ENCODE assay signal across 19 mouse cellular contexts in genomic region chr16:51916820-51917219, GRCm38 (mm10).
DNase-seq lines count a peak whose midpoint lies in the region; ATAC-seq and TF ChIP-seq lines count a peak whose summit lies in the region.
"Had no signal": no experiment of that assay in that cellular context is flagged by ENCODE, and none has a peak within 500 bp of the region (broad histone marks: within the 10 kb centered on the region; RNA-seq: fewer than 3 reads in every experiment).

No protein-coding gene starts in this region.

- ATAC-seq in forebrain, embryonic 16.5 days, result peak; percentile 62
- ATAC-seq in forebrain, embryonic 11.5 days (replicated peaks; ENCODE audit: low FRiP score), result no peak
- ATAC-seq in lung, embryonic 14.5 days (ENCODE audit: insufficient read depth), result no peak
- 0 out of 2 replicates have a peak, but pooled peaks have one; percentile 11 for ATAC-seq in hindbrain, embryonic 14.5 days (ENCODE audit: low FRiP score)
- ATAC-seq: intestine, postnatal 0 days had no signal

- H3K36me3 ChIP-seq in forebrain, embryonic 16.5 days (ENCODE audit: control insufficient read depth, insufficient read depth), result no peaks in the 10 kb centered on the region
- no peaks in the 10 kb centered on the region for H3K36me3 ChIP-seq in forebrain, embryonic 11.5 days (ENCODE audit: control insufficient read depth, insufficient read depth, low read length)
- no peaks in the 10 kb centered on the region for H3K36me3 ChIP-seq in lung, embryonic 14.5 days (ENCODE audit: insufficient read depth)
- no peaks in the 10 kb centered on the region for H3K36me3 ChIP-seq in hindbrain, embryonic 14.5 days (replicated peaks; ENCODE audit: control insufficient read depth, insufficient read depth)
- H3K36me3 ChIP-seq: limb, embryonic 12.5 days had no signal

- H3K9ac ChIP-seq in forebrain, embryonic 16.5 days (replicated peaks; ENCODE audit: low read depth, low read length), result no peak overlapping the region
- no peak overlapping the region for H3K9ac ChIP-seq in forebrain, embryonic 11.5 days (ENCODE audit: low read length)
- no peak overlapping the region for H3K9ac ChIP-seq in lung, embryonic 14.5 days
- H3K9ac ChIP-seq in hindbrain, embryonic 14.5 days, result no peak overlapping the region
- H3K9ac ChIP-seq: limb, embryonic 12.5 days had no signal

- TF ChIP-seq CTCF in lung, embryonic 14.5 days (IDR thresholded peaks at IDR 0.05; ENCODE audit: low read depth), result no peak
- TF ChIP-seq CTCF in lung, adult 2 months (IDR thresholded peaks at IDR 0.05; ENCODE audit: insufficient read depth, low read length), result no peak
- TF ChIP-seq CTCF in brain, embryonic 14.5 days (IDR thresholded peaks at IDR 0.05; ENCODE audit: borderline replicate concordance, extremely low read depth, insufficient read depth, insufficient read length), result no peak

- 44% methylated on average over 3 of the region's 3 CpGs for WGBS in forebrain, embryonic 16.5 days
- 77% methylated on average over 3 of the region's 3 CpGs for WGBS in forebrain, embryonic 11.5 days
- 37% methylated on average over 3 of the region's 3 CpGs for WGBS in lung, embryonic 14.5 days
- 62% methylated on average over 3 of the region's 3 CpGs for WGBS in lung, adult 2 months
- WGBS in hindbrain, embryonic 14.5 days, result 45% methylated on average over 3 of the region's 3 CpGs

- DNase-seq in forebrain, embryonic 11.5 days (ENCODE audit: low spot score), result no peak
- DNase-seq in lung, embryonic 14.5 days, result peak; percentile 5
- no peak for DNase-seq in lung, adult 2 months
- DNase-seq in brain, embryonic 14.5 days (ENCODE audit: low read depth), result peak; percentile 74
- no peak for DNase-seq in hindbrain, embryonic 14.5 days (ENCODE audit: low spot score)
- no peak for DNase-seq in layer of hippocampus, adult 8-10 months (ENCODE audit: low spot score in 2 of 2)
- no peak for DNase-seq in kidney, postnatal 14 days
- DNase-seq: adrenal gland, postnatal 14 days; B cell, adult 2 months; cerebellum, postnatal 14 days; heart, adult 2 months; heart, postnatal 36 days; layer of hippocampus, postnatal 36 days; spleen, adult 18-20 months had no signal

- no peaks in the 10 kb centered on the region for H3K27me3 ChIP-seq in forebrain, embryonic 16.5 days (replicated peaks; ENCODE audit: control insufficient read depth, insufficient read depth, low read length)
- H3K27me3 ChIP-seq in forebrain, embryonic 11.5 days (ENCODE audit: control insufficient read depth, insufficient read depth, low read length), result no peaks in the 10 kb centered on the region
- H3K27me3 ChIP-seq in lung, embryonic 14.5 days (ENCODE audit: insufficient read depth, low read length), result no peaks in the 10 kb centered on the region
- H3K27me3 ChIP-seq in hindbrain, embryonic 14.5 days (ENCODE audit: control insufficient read depth, insufficient read depth, low read length), result no peaks in the 10 kb centered on the region
- H3K27me3 ChIP-seq: limb, embryonic 12.5 days had no signal

- H3K4me2 ChIP-seq in forebrain, embryonic 16.5 days (ENCODE audit: low read length), result no peak overlapping the region
- no peak overlapping the region for H3K4me2 ChIP-seq in forebrain, embryonic 11.5 days (ENCODE audit: low read depth, low read length, severe bottlenecking)
- H3K4me2 ChIP-seq in lung, embryonic 14.5 days, result no peak overlapping the region
- H3K4me2 ChIP-seq in hindbrain, embryonic 14.5 days (replicated peaks), result no peak overlapping the region
- H3K4me2 ChIP-seq: limb, embryonic 12.5 days had no signal

- peaks cover 18% of the 10 kb centered on the region for H3K4me1 ChIP-seq in forebrain, embryonic 16.5 days (replicated peaks; ENCODE audit: control insufficient read depth, insufficient read depth, low read length)
- no peaks in the 10 kb centered on the region for H3K4me1 ChIP-seq in forebrain, embryonic 11.5 days (replicated peaks; ENCODE audit: control insufficient read depth, insufficient read depth, low read length)
- no peaks in the 10 kb centered on the region for H3K4me1 ChIP-seq in lung, embryonic 14.5 days (ENCODE audit: insufficient read depth)
- H3K4me1 ChIP-seq in lung, adult 2 months (ENCODE audit: control insufficient read depth, insufficient read depth, low read length), result no peaks in the 10 kb centered on the region
- H3K4me1 ChIP-seq in hindbrain, embryonic 14.5 days (replicated peaks; ENCODE audit: control insufficient read depth, insufficient read depth, low read length), result peaks cover 20% of the 10 kb centered on the region

- no peak overlapping the region for H3K27ac ChIP-seq in forebrain, embryonic 16.5 days (ENCODE audit: low read length)
- no peak overlapping the region for H3K27ac ChIP-seq in forebrain, embryonic 11.5 days (ENCODE audit: low read depth, low read length)
- no peak overlapping the region for H3K27ac ChIP-seq in lung, embryonic 14.5 days (ENCODE audit: low read depth)
- H3K27ac ChIP-seq in hindbrain, embryonic 14.5 days, result no peak overlapping the region
- H3K27ac ChIP-seq: heart, adult 2 months; limb, embryonic 12.5 days; macrophage; stomach, postnatal 0 days had no signal

- no peak for TF ChIP-seq POLR2A in lung, adult 2 months (IDR thresholded peaks at IDR 0.05; ENCODE audit: borderline replicate concordance, extremely low read depth, low read depth, low read length)
- no peak for TF ChIP-seq POLR2A in brain, embryonic 14.5 days (IDR thresholded peaks at IDR 0.05; ENCODE audit: borderline replicate concordance, extremely low read depth, insufficient read depth, insufficient read length, poor library complexity, severe bottlenecking)

- H3K4me3 ChIP-seq in forebrain, embryonic 16.5 days (replicated peaks; ENCODE audit: low read length), result no peak overlapping the region
- no peak overlapping the region for H3K4me3 ChIP-seq in forebrain, embryonic 11.5 days (ENCODE audit: low read depth, low read length)
- H3K4me3 ChIP-seq in lung, embryonic 14.5 days (ENCODE audit: low read depth, low read length), result no peak overlapping the region
- no peak overlapping the region for H3K4me3 ChIP-seq in lung, adult 2 months (replicated peaks; ENCODE audit: extremely low read depth, low read depth, low read length)
- no peak overlapping the region for H3K4me3 ChIP-seq in hindbrain, embryonic 14.5 days (replicated peaks; ENCODE audit: low read length)
- H3K4me3 ChIP-seq: heart, adult 2 months; limb, embryonic 12.5 days had no signal

- no peaks in the 10 kb centered on the region for H3K9me3 ChIP-seq in forebrain, embryonic 16.5 days (ENCODE audit: control insufficient read depth, low read length)
- H3K9me3 ChIP-seq in forebrain, embryonic 11.5 days (ENCODE audit: control insufficient read depth, low read length), result no peaks in the 10 kb centered on the region
- H3K9me3 ChIP-seq in lung, embryonic 14.5 days (ENCODE audit: low read depth, low read length), result no peaks in the 10 kb centered on the region
- H3K9me3 ChIP-seq in hindbrain, embryonic 14.5 days (ENCODE audit: control insufficient read depth, low read length), result peaks cover 3% of the 10 kb centered on the region; the same call in 1 of the 2 replicates
- H3K9me3 ChIP-seq: limb, embryonic 12.5 days had no signal

Comparison
In these comparisons a context has a peak if more than half of its experiments do, and no peak if none do; other contexts are left out.
1. ATAC-seq: peak in forebrain, embryonic 16.5 days (single experiment) and hindbrain, embryonic 14.5 days (single experiment); none in forebrain, embryonic 11.5 days (single experiment) and lung, embryonic 14.5 days (single experiment).
2. DNase-seq: peak in lung, embryonic 14.5 days (single experiment) and brain, embryonic 14.5 days (single experiment); none in forebrain, embryonic 11.5 days (single experiment), lung, adult 2 months (single experiment), hindbrain, embryonic 14.5 days (single experiment), layer of hippocampus, adult 8-10 months (0 of 2) and kidney, postnatal 14 days (single experiment).